Mouse (Mus musculus) kidney, embryonic 15.5 days (tissue): Measurements from ENCODE around the gene Rabepk. TPM values are rescaled to one million over a fixed set of nuclear protein-coding genes. Genes with fewer than 3 reads are reported as not detected.

Experiments
- ATAC-seq: fragments of 200-750 bp; cut with Nextera tagmentation; replicated peaks from 2 replicates; pipeline ENCODE4 v1.8.0; 2017; ENCODE audit warnings: moderate TSS enrichment; ENCODE audit not compliant: low FRiP score
- H3K27ac ChIP-seq: fragments of 300-500 bp; sonication (generic); 2 replicates; pipeline ENCODE4 v1.5.1; 2015; ENCODE audit warnings: mild to moderate bottlenecking, inconsistent platforms
- H3K27me3 ChIP-seq: fragments of 300-500 bp; sonication (generic); 2 replicates; pipeline ENCODE4 v1.6.1; 2015; ENCODE audit warnings: inconsistent platforms
- H3K36me3 ChIP-seq: fragments of 300-500 bp; sonication (generic); 2 replicates; pipeline ENCODE4 v1.6.1; 2015; ENCODE audit warnings: inconsistent platforms
- H3K4me1 ChIP-seq: fragments of 300-500 bp; sonication (generic); 2 replicates; pipeline ENCODE4 v1.6.1; 2015; ENCODE audit warnings: inconsistent platforms
- H3K4me2 ChIP-seq: fragments of 300-500 bp; sonication (generic); 2 replicates; pipeline ENCODE4 v1.6.1; 2015; ENCODE audit warnings: moderate library complexity, mild to moderate bottlenecking, inconsistent platforms
- H3K4me3 ChIP-seq: fragments of 300-500 bp; sonication (generic); replicated peaks from 2 replicates; pipeline ENCODE4 v1.5.1; 2015; ENCODE audit warnings: mild to moderate bottlenecking, inconsistent platforms
- H3K9ac ChIP-seq: fragments of 300-500 bp; sonication (generic); 2 replicates; pipeline ENCODE4 v1.6.1; 2015; ENCODE audit warnings: mild to moderate bottlenecking, inconsistent platforms
- H3K9me3 ChIP-seq: fragments of 300-500 bp; sonication (generic); replicated peaks from 2 replicates; pipeline ENCODE4 v1.6.1; 2016; ENCODE audit warnings: inconsistent platforms
- WGBS: fragments of 180-500 bp; shearing (Covaris S2); methylation state at CpG from one replicate; pipeline ENCODE4 v1.1.7; 2015; ENCODE audit warnings: mixed read lengths; 5-methylcytosine and 5-hydroxymethylcytosine counted together
- polyA plus RNA-seq: library from polyadenylated mRNA; unstranded; fragments of >200 nt; fragmentation: Nextera tagmentation; extraction: Ambion mirVana; gene quantifications from 2 replicates; pipeline ENCODE4 v1.2.1, GENCODE M21; 2015

Rabepk gene
- polyA plus RNA-seq, 1 experiment from 2014 or later = 36.3 TPM

DNA sequence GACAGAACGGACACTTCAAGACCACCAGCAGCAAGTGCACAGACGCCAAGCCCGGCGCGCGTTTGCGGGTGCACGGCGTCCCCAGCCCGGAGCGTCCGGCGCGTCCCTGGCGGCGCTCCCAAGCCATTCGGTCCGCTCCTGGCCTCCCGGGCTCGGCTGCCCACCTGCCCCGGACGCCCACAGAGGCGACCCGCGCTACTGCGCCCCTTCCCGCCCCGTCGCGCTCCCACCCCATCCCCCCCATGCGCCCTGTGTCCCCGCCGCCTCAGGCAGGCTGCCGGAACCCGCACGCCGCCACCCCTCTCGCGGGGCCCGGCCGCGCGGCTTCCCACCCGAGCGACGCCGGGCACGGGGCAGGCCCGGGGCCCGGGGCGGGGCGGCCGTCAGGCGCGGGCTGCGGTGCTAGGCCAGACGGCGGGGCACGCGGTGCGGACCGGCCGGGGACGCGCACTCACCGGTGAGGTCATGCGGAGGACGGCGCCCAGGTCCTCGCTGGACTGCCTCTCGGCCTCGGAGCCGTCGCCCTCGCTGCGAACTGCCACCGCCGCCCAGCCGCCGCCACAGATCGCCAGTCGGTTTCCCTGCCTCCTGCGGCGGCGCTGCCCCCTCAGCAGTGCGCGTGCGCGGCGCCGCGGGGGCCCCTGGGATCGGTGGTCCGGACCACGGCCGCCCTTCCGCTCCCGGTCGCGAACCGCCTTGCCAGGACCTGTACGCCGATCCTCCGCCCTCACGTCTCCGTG lies 45.7 kb downstream of the Rabepk start:
- Histone ChIP-seq H3K27ac (peak overlapping the region; percentile 95), H3K36me3 (no peaks in the 10 kb centered on the region), H3K4me2 (peak overlapping the region; percentile 75), H3K4me3 (peak overlapping the region; percentile 76), H3K9me3 (no peaks in the 10 kb centered on the region), H3K27me3 (no peaks in the 10 kb centered on the region), H3K9ac (peak overlapping the region; percentile 95), H3K4me1 (peaks cover 16% of the 10 kb centered on the region)
- under 1% methylated on average over 102 of the region's 106 CpGs for WGBS
- peak; percentile 97 for ATAC-seq

DNA sequence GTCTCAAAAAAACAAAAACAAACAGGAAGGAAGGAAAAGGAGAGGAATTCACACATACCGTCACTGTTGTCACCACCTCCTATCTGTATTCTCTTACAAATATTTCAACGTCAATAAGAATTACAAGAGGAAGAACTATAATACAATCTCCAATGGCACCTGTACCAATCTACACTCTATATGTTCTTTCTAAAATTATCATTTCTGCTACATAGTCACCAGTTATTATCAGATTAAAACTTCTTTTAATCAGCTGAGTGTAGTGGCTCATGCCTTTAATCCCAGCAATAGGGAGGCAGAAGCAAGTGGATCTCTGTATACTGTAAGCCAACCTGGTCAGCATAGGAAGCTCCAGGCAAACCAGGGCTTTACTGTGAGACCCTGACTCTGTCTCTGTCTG lies 49.5 kb downstream of the Rabepk start:
- 82% methylated on average over 2 of the region's 2 CpGs for WGBS
- Histone ChIP-seq H3K27me3 (no peaks in the 10 kb centered on the region), H3K27ac (no peak overlapping the region), H3K4me2 (no peak overlapping the region), H3K9me3 (no peaks in the 10 kb centered on the region), H3K4me3 (no peak overlapping the region), H3K9ac (no peak overlapping the region), H3K36me3 (peaks cover 15% of the 10 kb centered on the region), H3K4me1 (peaks cover 16% of the 10 kb centered on the region)
- ATAC-seq = no peak

DNA sequence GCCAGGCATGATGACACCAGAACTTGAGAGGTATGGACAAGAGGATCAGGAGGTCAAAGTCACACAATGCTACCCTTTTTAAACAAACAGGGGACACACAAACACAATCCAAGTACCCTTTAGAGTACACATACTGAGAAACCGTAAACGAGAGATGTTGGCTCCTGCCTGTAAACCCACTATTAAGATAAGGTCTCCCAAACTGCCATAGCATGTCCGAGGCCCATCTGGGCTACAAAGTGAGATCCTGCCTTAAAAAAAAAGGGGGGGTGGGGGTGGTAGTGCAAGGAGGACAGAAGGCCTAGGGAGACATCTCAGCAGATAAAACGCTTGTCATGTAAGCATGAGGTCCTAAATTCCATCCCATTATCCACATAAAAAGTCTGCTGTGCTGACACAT lies 51.2 kb downstream of the Rabepk start:
- no peak overlapping the region for H3K4me3 ChIP-seq
- peaks cover 11% of the 10 kb centered on the region for H3K4me1 ChIP-seq
- no peak for ATAC-seq
- H3K9ac ChIP-seq = no peak overlapping the region
- no peak overlapping the region for H3K4me2 ChIP-seq
- no peaks in the 10 kb centered on the region for H3K9me3 ChIP-seq
- peaks cover 15% of the 10 kb centered on the region for H3K36me3 ChIP-seq
- no peaks in the 10 kb centered on the region for H3K27me3 ChIP-seq
- 89% methylated on average over 4 of the region's 4 CpGs for WGBS
- no peak overlapping the region for H3K27ac ChIP-seq

DNA sequence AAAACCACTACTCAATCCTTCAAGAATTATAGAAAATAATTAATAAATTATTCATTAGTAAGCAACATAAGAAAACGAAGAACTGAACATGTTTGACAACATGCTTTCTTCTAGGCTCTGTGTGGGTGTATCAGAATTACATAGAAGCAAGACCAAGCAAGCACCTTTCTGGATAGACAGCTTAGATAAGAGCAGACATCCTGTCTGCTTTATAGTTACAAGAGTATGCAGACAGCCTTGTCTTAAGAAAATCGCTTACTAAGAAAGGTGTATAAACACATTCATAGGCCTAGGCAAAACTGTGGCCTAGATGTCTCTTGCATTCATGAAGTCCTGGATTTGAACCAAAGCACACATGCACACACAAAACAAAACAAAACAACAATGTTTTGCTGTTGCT lies 54.0 kb downstream of the Rabepk start:
- 91% methylated on average over 2 of the region's 2 CpGs for WGBS
- no peaks in the 10 kb centered on the region for H3K9me3 ChIP-seq
- ATAC-seq = no peak

DNA sequence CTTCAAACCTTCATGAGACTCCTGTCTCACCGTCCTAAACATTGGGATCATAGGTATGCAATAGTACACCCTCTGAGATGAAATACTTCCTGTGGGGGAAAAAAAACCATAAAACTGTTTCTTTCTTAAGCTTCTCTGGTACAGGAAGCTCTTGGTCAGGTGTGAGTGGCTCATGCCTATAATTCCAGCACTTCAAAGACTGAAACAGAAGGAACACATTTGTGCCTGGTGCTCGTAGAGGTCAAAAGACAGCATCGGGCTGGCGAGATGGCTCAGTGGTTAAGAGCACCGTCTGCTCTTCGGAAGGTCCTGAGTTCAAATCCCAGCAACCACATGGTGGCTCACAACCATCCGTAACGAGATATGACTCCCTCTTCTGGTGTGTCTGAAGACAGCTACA lies 55.2 kb downstream of the Rabepk start:
- H3K4me2 ChIP-seq = no peak overlapping the region
- H3K27me3 ChIP-seq = no peaks in the 10 kb centered on the region
- no peaks in the 10 kb centered on the region for H3K4me1 ChIP-seq
- ATAC-seq = no peak
- no peak overlapping the region for H3K4me3 ChIP-seq
- no peaks in the 10 kb centered on the region for H3K9me3 ChIP-seq
- H3K27ac ChIP-seq = no peak overlapping the region
- peaks cover 19% of the 10 kb centered on the region for H3K36me3 ChIP-seq
- H3K9ac ChIP-seq = no peak overlapping the region
- 89% methylated on average over 8 of the region's 8 CpGs for WGBS

More for the DNA sequence above, 54.0 kb downstream of the Rabepk start:
- H3K36me3 ChIP-seq = peaks cover 19% of the 10 kb centered on the region
- H3K27ac ChIP-seq = no peak overlapping the region
- no peak overlapping the region for H3K9ac ChIP-seq
- H3K27me3 ChIP-seq = no peaks in the 10 kb centered on the region
- H3K4me1 ChIP-seq = no peaks in the 10 kb centered on the region
- no peak overlapping the region for H3K4me2 ChIP-seq
- H3K4me3 ChIP-seq = no peak overlapping the region

DNA sequence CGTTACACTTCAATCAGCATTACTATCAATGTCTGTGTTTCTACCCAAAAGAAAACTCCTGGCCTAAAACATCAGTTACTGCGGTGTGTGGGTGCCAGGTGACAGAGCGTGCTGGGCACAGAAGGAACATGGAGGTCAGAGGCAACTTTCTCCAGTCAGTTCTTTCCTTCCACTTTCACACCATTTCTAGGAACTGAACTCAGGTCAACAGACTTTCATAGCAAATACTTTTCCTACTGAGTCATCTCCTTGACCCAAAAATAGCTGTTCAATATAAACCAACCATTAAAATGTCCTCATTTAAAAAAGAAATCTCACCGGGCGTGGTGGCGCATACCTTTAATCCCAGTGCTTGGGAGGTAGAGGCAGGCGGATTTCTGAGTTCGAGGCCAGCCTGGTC lies 57.0 kb downstream of the Rabepk start:
- Histone ChIP-seq H3K9me3 (no peaks in the 10 kb centered on the region), H3K36me3 (peaks cover 16% of the 10 kb centered on the region), H3K27me3 (no peaks in the 10 kb centered on the region), H3K9ac (no peak overlapping the region), H3K4me2 (no peak overlapping the region), H3K4me3 (no peak overlapping the region), H3K27ac (no peak overlapping the region), H3K4me1 (no peaks in the 10 kb centered on the region)
- no peak for ATAC-seq
- WGBS = 94% methylated on average over 8 of the region's 8 CpGs

DNA sequence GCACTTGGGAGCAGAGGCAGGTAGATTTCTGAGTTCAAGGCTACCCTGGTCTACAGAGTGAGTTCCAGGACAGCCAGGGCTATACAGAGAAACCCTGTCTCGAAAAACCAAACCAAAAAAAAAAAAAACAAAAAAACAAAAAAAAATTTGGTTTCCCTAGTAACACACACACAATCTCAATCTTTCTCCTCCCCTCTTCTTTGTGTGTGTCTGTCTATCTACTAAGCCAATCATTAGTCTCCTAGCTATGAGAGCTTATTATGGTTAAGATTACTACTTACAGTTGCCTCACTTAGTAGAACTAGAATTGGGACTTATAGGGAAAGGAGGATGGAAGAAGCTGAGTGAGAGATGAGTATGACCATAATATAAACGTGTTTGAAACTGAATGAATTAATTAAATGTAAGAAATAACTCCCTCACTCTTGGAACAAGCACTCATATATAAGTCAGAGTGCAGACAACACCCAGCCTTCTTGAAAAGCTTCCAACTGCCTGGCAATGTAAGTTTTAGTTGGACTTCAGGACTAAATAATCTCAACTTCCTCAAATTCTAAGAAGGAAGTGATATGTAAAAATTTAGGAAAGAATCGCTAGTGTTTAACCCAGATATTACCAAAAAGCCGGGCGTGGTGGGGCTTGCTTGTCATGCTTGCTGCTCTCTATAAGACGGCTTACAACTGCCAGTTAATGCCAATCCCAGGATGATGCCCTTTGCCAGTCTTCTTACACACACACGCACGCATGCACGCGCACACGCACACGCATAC lies 58.1 kb downstream of the Rabepk start:
- Histone ChIP-seq H3K36me3 (peaks cover 12% of the 10 kb centered on the region; the same call in 1 of the 2 replicates), H3K9ac (no peak overlapping the region), H3K9me3 (no peaks in the 10 kb centered on the region), H3K27me3 (no peaks in the 10 kb centered on the region), H3K27ac (no peak overlapping the region), H3K4me2 (no peak overlapping the region), H3K4me1 (no peaks in the 10 kb centered on the region), H3K4me3 (no peak overlapping the region)
- no peak for ATAC-seq
- 92% methylated on average over 12 of the region's 12 CpGs for WGBS

DNA sequence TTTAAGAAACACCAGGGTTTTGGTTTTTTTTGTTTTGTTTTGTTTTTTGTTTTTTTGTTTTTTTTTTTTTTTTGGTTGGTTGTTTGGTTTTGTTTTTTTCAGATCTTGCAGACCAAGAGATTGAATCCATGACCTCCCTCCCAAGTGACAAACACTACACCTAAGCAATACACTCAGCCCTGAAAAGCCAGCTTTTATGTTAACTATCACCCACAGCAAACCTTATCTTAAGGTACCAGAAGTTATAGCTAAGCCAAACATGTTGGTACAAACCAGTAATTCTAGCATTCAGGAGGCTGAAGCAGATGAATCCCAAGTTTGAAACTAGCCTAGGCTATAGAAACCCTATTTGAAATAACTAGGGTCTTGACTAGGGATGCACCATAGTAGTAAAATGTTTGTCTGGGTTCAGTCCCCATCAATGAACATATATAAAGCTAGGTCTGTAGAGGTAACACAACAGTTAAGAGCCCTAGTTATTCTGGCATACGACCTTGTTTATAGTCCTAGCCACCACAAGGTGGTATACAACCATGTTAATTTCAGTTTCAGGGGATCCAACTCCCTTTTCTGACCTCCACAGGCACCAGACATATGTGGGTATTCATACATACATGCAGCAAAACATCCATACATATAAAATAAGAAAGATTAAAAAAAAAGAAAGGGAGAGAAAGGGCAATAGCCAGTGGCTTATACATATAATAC lies 59.9 kb downstream of the Rabepk start:
- Histone ChIP-seq H3K4me3 (no peak overlapping the region), H3K9me3 (no peaks in the 10 kb centered on the region), H3K27me3 (no peaks in the 10 kb centered on the region), H3K36me3 (0 out of 2 replicates have a peak, but pooled peaks cover 4% of the 10 kb centered on the region), H3K27ac (no peak overlapping the region), H3K9ac (no peak overlapping the region), H3K4me1 (no peaks in the 10 kb centered on the region), H3K4me2 (no peak overlapping the region)
- 72% methylated on average over 1 of the region's 1 CpGs for WGBS
- no peak for ATAC-seq

DNA sequence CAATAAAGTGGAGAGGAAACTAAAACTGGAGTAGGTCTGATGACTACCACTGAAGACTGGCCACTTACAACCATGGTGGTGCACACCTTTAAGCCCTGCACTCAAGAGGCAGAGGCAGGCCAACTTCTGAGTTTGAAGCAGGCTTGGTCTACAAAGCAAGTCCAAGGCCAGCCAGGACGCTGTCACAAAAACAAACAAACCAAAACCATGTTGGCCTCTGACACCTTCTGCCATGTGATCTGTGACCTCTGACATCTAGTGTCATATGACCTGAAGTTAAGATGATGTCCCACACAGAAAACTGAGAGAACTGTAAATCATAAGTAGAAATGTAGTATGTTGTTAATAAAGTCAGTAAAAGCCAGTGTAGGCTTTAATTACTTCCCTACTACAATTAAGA lies 61.8 kb downstream of the Rabepk start:
- H3K4me3 ChIP-seq = no peak overlapping the region
- no peak for ATAC-seq
- no peak overlapping the region for H3K27ac ChIP-seq
- H3K4me2 ChIP-seq = no peak overlapping the region
- no peaks in the 10 kb centered on the region for H3K4me1 ChIP-seq
- 43% methylated on average over 1 of the region's 1 CpGs for WGBS
- 0 out of 2 replicates have a peak, but pooled peaks cover 11% of the 10 kb centered on the region for H3K36me3 ChIP-seq
- no peak overlapping the region for H3K9ac ChIP-seq
- no peaks in the 10 kb centered on the region for H3K27me3 ChIP-seq
- no peaks in the 10 kb centered on the region for H3K9me3 ChIP-seq

DNA sequence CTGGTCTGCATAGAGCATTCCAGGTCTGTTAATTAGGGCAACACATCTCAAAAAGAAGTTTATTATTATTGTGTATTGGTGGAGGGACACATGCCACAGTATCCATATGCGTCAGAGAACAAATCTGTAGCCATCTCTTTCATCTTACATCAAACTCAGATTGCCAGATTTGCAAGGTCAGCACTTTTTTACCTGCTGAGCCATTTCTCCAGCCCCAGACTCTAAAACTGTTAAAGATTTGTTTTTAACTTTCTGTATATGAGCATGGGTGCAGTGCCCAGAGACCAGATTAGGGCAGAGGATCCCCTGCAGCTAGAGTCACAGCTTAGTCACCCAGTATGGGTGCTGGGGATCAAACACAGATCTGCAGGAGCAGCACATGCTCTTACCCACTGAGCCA lies 63.1 kb downstream of the Rabepk start:
- no peak for ATAC-seq
- Histone ChIP-seq H3K4me3 (no peak overlapping the region), H3K9ac (no peak overlapping the region), H3K27ac (no peak overlapping the region), H3K36me3 (0 out of 2 replicates have a peak, but pooled peaks cover 7% of the 10 kb centered on the region), H3K27me3 (no peaks in the 10 kb centered on the region), H3K9me3 (no peaks in the 10 kb centered on the region), H3K4me1 (no peaks in the 10 kb centered on the region), H3K4me2 (no peak overlapping the region)
- WGBS = 95% methylated on average over 1 of the region's 1 CpGs
